Mouse (Mus musculus): Measurements from ENCODE around the gene Mlph. TPM values are rescaled to one million over a fixed set of nuclear protein-coding genes. Genes with fewer than 3 reads are reported as not detected.

Mlph gene
- total and polyA plus RNA-seq, 3 experiments = not detected

DNA sequence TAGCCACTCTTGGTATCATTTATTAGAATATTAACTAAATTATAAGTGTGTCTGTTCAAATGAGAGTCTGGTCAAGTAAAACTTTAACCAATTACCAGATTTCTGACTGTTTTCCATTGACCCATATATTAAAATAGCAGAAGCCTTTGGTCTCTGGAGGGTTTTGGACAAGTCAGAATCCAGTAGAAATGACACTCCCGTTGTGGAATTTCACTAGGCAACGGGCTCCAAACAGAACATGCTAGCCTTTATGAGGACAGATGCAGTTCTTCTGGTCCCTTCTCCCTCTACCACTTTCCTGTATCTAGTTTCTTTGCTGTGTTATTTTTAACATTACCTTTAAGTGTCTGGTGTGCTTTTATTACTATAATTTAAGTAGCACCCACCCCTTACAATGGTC is 44.3 kb upstream of the Mlph start:
- no peak overlapping the region for H3K4me3 ChIP-seq (ENCODE audit: control insufficient read depth in 1 of 2, insufficient read depth in 1 of 2, low read depth in 2 of 2, low read length in 2 of 2)
- no peak overlapping the region for H3K27ac ChIP-seq (ENCODE audit: control insufficient read depth, low read depth, low read length)
- H3K36me3 ChIP-seq (ENCODE audit: control insufficient read depth in 1 of 2, insufficient read depth in 2 of 2, low read length in 2 of 2) = no peaks in the 10 kb centered on the region
- no peaks in the 10 kb centered on the region for H3K9me3 ChIP-seq (replicated peaks; ENCODE audit: insufficient read depth, low read length)
- no peaks in the 10 kb centered on the region for H3K4me1 ChIP-seq (ENCODE audit: control insufficient read depth in 1 of 2, insufficient read depth in 2 of 2, low read length in 2 of 2)
- no peaks in the 10 kb centered on the region for H3K79me2 ChIP-seq (ENCODE audit: control insufficient read depth, insufficient read depth, low read length, poor library complexity)
- no peak for DNase-seq (ENCODE audit: low read depth, low spot score)
- no peak overlapping the region for H3K9ac ChIP-seq (ENCODE audit: control insufficient read depth, low read depth, low read length, poor library complexity, severe bottlenecking)
- TF ChIP-seq EP300 (IDR thresholded peaks at IDR 0.05; ENCODE audit: low read depth in 1 of 2, low read length in 2 of 2) = no peak
- no peak for TF ChIP-seq E2F4 (IDR thresholded peaks at IDR 0.05; ENCODE audit: borderline replicate concordance, low read depth, low read length)
- H3K27me3 ChIP-seq (ENCODE audit: control insufficient read depth in 1 of 2, insufficient read depth in 2 of 2, low read length in 2 of 2) = no peaks in the 10 kb centered on the region; a peak in 1 of 4 replicates

DNA sequence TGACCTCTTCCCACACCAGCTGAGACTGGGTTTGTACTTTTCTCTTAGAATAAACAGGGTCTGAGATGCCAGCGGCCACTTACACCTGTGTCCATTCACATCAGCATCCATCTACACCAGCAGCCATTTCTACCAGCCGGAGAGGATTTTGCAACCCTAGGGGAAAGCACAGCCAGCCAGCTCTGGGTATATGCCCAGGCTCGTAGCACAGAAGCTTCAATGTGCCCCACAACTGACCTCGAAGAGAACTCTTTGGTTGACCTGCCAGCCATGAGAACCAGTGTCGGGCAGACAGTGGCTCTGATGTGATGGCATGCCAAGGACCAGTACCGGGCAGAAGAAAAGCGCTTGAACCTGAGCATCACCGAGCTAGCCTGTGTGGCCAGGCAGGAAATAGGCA is 39.5 kb upstream of the Mlph start:
- no peak overlapping the region for H3K27ac ChIP-seq (ENCODE audit: control insufficient read depth, low read depth, low read length)
- DNase-seq (ENCODE audit: low read depth, low spot score) = no peak
- no peaks in the 10 kb centered on the region for H3K36me3 ChIP-seq (ENCODE audit: control insufficient read depth in 1 of 2, insufficient read depth in 2 of 2, low read length in 2 of 2)
- H3K4me3 ChIP-seq (ENCODE audit: control insufficient read depth in 1 of 2, insufficient read depth in 1 of 2, low read depth in 2 of 2, low read length in 2 of 2) = no peak overlapping the region
- no peaks in the 10 kb centered on the region; a peak in 1 of 4 replicates for H3K27me3 ChIP-seq (ENCODE audit: control insufficient read depth in 1 of 2, insufficient read depth in 2 of 2, low read length in 2 of 2)
- TF ChIP-seq SMC3 (IDR thresholded peaks at IDR 0.05; ENCODE audit: low read depth, low read length) (no peak), USF2 (IDR thresholded peaks at IDR 0.05; ENCODE audit: borderline replicate concordance in 1 of 2, insufficient read depth in 1 of 2, low read depth in 1 of 2, low read length in 2 of 2) (no peak), CHD2 (IDR thresholded peaks at IDR 0.05; ENCODE audit: low read length) (no peak), SIN3A (IDR thresholded peaks at IDR 0.05; ENCODE audit: low read length) (no peak), EP300 (IDR thresholded peaks at IDR 0.05; ENCODE audit: low read depth in 1 of 2, low read length in 2 of 2) (no peak), UBTF (IDR thresholded peaks at IDR 0.05; ENCODE audit: borderline replicate concordance, insufficient read depth, low read depth, low read length) (no peak), TBP (IDR thresholded peaks at IDR 0.05; ENCODE audit: low read depth, low read length) (no peak), NRF1 (IDR thresholded peaks at IDR 0.05; ENCODE audit: insufficient read depth, low read depth, low read length, poor library complexity, severe bottlenecking) (no peak), TCF12 (IDR thresholded peaks at IDR 0.05; ENCODE audit: low read depth, low read length) (no peak), E2F4 (IDR thresholded peaks at IDR 0.05; ENCODE audit: borderline replicate concordance, low read depth, low read length) (no peak), JUND (IDR thresholded peaks at IDR 0.05; ENCODE audit: low read depth, low read length) (no peak), CTCF (IDR thresholded peaks at IDR 0.05 in 2 of 3, conservative IDR thresholded peaks at IDR 0.05 in 1 of 3; ENCODE audit: control insufficient read depth in 1 of 3, insufficient read depth in 1 of 3, low read depth in 2 of 3, low read length in 3 of 3, poor library complexity in 1 of 3, severe bottlenecking in 1 of 3) (no peak), POLR2AphosphoS2 (IDR thresholded peaks at IDR 0.05; ENCODE audit: low read length) (no peak), BHLHE40 (IDR thresholded peaks at IDR 0.05; ENCODE audit: borderline replicate concordance, low read depth, low read length) (no peak)
- H3K9ac ChIP-seq (ENCODE audit: control insufficient read depth, low read depth, low read length, poor library complexity, severe bottlenecking) = no peak overlapping the region
- H3K9me3 ChIP-seq (replicated peaks; ENCODE audit: insufficient read depth, low read length) = no peaks in the 10 kb centered on the region
- no peaks in the 10 kb centered on the region for H3K79me2 ChIP-seq (ENCODE audit: control insufficient read depth, insufficient read depth, low read length, poor library complexity)
- H3K4me1 ChIP-seq (ENCODE audit: control insufficient read depth in 1 of 2, insufficient read depth in 2 of 2, low read length in 2 of 2) = no peaks in the 10 kb centered on the region

DNA sequence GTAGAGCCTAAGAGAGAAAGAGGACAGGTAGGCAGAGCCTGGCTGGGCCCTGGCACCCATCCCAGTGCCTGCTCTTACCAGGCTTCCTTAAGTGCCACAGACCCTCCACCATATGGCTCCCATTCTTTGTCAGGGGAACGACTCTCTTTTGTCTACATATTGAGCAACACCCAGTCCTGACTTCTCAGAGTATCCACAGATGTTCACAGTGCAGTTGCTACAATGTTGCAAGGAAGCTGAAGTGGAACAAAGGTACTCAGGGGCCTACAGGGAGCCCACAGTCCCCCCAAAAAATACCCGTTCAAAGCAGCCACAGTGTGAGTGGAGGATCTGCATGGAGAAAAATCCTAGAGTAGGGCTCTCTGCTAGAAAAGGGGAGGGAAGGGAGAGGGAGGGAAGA is 38.9 kb upstream of the Mlph start:
- Histone ChIP-seq H3K9me3 (replicated peaks; ENCODE audit: insufficient read depth, low read length) (no peaks in the 10 kb centered on the region), H3K27me3 (ENCODE audit: control insufficient read depth in 1 of 2, insufficient read depth in 2 of 2, low read length in 2 of 2) (no peaks in the 10 kb centered on the region; a peak in 1 of 4 replicates), H3K4me3 (ENCODE audit: control insufficient read depth in 1 of 2, insufficient read depth in 1 of 2, low read depth in 2 of 2, low read length in 2 of 2) (no peak overlapping the region), H3K27ac (ENCODE audit: control insufficient read depth, low read depth, low read length) (no peak overlapping the region), H3K4me1 (ENCODE audit: control insufficient read depth in 1 of 2, insufficient read depth in 2 of 2, low read length in 2 of 2) (no peaks in the 10 kb centered on the region), H3K36me3 (ENCODE audit: control insufficient read depth in 1 of 2, insufficient read depth in 2 of 2, low read length in 2 of 2) (no peaks in the 10 kb centered on the region), H3K9ac (ENCODE audit: control insufficient read depth, low read depth, low read length, poor library complexity, severe bottlenecking) (no peak overlapping the region), H3K79me2 (ENCODE audit: control insufficient read depth, insufficient read depth, low read length, poor library complexity) (no peaks in the 10 kb centered on the region)
- no peak for DNase-seq (ENCODE audit: low read depth, low spot score)
- no peak for TF ChIP-seq ZMIZ1 (IDR thresholded peaks at IDR 0.05; ENCODE audit: low read depth, low read length)
- TF ChIP-seq HCFC1 (IDR thresholded peaks at IDR 0.05; ENCODE audit: low read depth, low read length) = no peak
- no peak for TF ChIP-seq KAT2A (conservative IDR thresholded peaks at IDR 0.05; ENCODE audit: low read depth, low read length)
- TF ChIP-seq EP300 (IDR thresholded peaks at IDR 0.05; ENCODE audit: low read depth in 1 of 2, low read length in 2 of 2) = no peak
- no peak for TF ChIP-seq RCOR1 (IDR thresholded peaks at IDR 0.05; ENCODE audit: low read depth, low read length)
- no peak for TF ChIP-seq NELFE (IDR thresholded peaks at IDR 0.05; ENCODE audit: low read depth, low read length)
- no peak for TF ChIP-seq RAD21 (IDR thresholded peaks at IDR 0.05; ENCODE audit: low read depth, low read length)
- TF ChIP-seq USF2 (IDR thresholded peaks at IDR 0.05; ENCODE audit: borderline replicate concordance in 1 of 2, insufficient read depth in 1 of 2, low read depth in 1 of 2, low read length in 2 of 2) = no peak
- TF ChIP-seq MAZ (IDR thresholded peaks at IDR 0.05; ENCODE audit: low read depth, low read length) = no peak
- TF ChIP-seq POLR2A (IDR thresholded peaks at IDR 0.05; ENCODE audit: control insufficient read depth in 1 of 2, insufficient read depth in 1 of 2, low read depth in 1 of 2, low read length in 2 of 2, poor library complexity in 1 of 2) = no peak
- TF ChIP-seq UBTF (IDR thresholded peaks at IDR 0.05; ENCODE audit: borderline replicate concordance, insufficient read depth, low read depth, low read length) = no peak
- no peak for TF ChIP-seq POLR2AphosphoS2 (IDR thresholded peaks at IDR 0.05; ENCODE audit: low read length)
- no peak for TF ChIP-seq ZKSCAN1 (IDR thresholded peaks at IDR 0.05; ENCODE audit: low read depth, low read length)
- no peak for TF ChIP-seq CHD2 (IDR thresholded peaks at IDR 0.05; ENCODE audit: low read length)

Data from MEL (cell line).